13 mouse cellular contexts compared by ENCODE assay signal in the genomic region with DNA sequence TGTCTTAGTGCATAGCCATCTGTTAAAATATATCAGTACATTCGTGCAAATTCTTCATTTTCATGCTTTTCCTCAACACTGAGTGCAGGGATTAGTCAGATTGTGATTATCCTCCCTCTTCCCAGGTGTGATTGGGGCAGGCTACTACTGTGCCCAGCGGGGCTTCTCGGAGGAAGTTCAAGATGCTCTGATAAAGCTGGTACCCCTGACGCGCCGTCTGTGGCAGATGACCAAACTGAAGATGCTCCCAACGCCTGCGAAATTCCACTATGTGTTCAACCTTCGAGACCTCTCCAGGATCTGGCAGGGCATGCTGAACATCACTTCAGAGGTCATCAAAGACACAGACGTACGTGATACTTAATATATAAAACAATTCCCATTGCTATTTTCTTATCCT.
DNase-seq lines count a peak whose midpoint lies in the region.
"Had no signal": no experiment of that assay in that cellular context is flagged by ENCODE, and none has a peak within 500 bp of the region (broad histone marks: within the 10 kb centered on the region; RNA-seq: fewer than 3 reads in every experiment).

No protein-coding gene starts in this region.

- intact Hi-C loops in left cerebral cortex, postnatal 4 days (cut with DNase I): no loop called here
- intact Hi-C loops in left cerebral cortex, postnatal 14 days (cut with DNase I): no loop called here

- DNase-seq in cerebellum, postnatal 10 days: peak; percentile 26 to 61
- no peak for DNase-seq in cerebellum, adult 9-10 months
- DNase-seq in cerebellum, postnatal 25 days: peak; percentile 9 to 30
- no peak for DNase-seq in cerebellum, adult 11-12 months
- peak; percentile 14 for DNase-seq in left cerebral cortex, postnatal 4 days
- no peak for DNase-seq in left cerebral cortex, postnatal 14 days (ENCODE audit: low spot score in 2 of 2)
- DNase-seq: adrenal gland, adult 8-10 months; adrenal gland, postnatal 14 days; adrenal gland, postnatal 36 days; B cell, adult 2 months; cerebellum, adult 18-20 months; cerebellum, adult 9-11 months; forebrain, postnatal 0 days had no signal

Comparison
In these comparisons a context has a peak if more than half of its experiments do, and no peak if none do; other contexts are left out.
1. DNase-seq: peak in cerebellum, postnatal 10 days (2 of 2), cerebellum, postnatal 25 days (2 of 2) and left cerebral cortex, postnatal 4 days (single experiment); none in cerebellum, adult 9-10 months (single experiment), cerebellum, adult 11-12 months (single experiment) and left cerebral cortex, postnatal 14 days (0 of 2).